Mouse (Mus musculus) intestine, postnatal 0 days (tissue): ENCODE results near the gene Osgep. TPM values are rescaled to one million over a fixed set of nuclear protein-coding genes. Genes with fewer than 3 reads are reported as not detected.
"Not testable (repeated sequence)": the region's sequence is repeated elsewhere in the genome, so short reads cannot be mapped to it uniquely, and the experiment has no call there.

Source experiments
- ATAC-seq: fragments of 200-750 bp; cut with Nextera tagmentation; 2 replicates; pipeline ENCODE4 v1.8.0; 2017; ENCODE audit warnings: mild to moderate bottlenecking, moderate TSS enrichment, moderate library complexity
- H3K27ac ChIP-seq: fragments of 300-500 bp; sonication (generic); 2 replicates; pipeline ENCODE4 v1.5.1; 2014; ENCODE audit warnings: mild to moderate bottlenecking, low read depth, low read length, moderate library complexity
- H3K27me3 ChIP-seq: fragments of 300-500 bp; sonication (generic); replicated peaks from 2 replicates; pipeline ENCODE4 v1.6.1; 2014; ENCODE audit warnings: low read length, mixed read lengths; ENCODE audit not compliant: control insufficient read depth, insufficient read depth
- H3K36me3 ChIP-seq: fragments of 300-500 bp; sonication (generic); 2 replicates; pipeline ENCODE4 v1.6.1; 2014; ENCODE audit warnings: mild to moderate bottlenecking, moderate library complexity; ENCODE audit not compliant: control insufficient read depth, insufficient read depth
- H3K4me1 ChIP-seq: fragments of 300-500 bp; sonication (generic); replicated peaks from 2 replicates; pipeline ENCODE4 v1.6.1; 2014; ENCODE audit warnings: antibody characterized with exemption, low read length, mixed read lengths; ENCODE audit not compliant: control insufficient read depth, insufficient read depth
- H3K4me2 ChIP-seq: fragments of 300-500 bp; sonication (generic); replicated peaks from 2 replicates; pipeline ENCODE4 v1.6.1; 2014; ENCODE audit warnings: low read depth, mild to moderate bottlenecking, moderate library complexity
- H3K4me3 ChIP-seq: fragments of 300-500 bp; sonication (generic); 2 replicates; pipeline ENCODE4 v1.5.1; 2014; ENCODE audit warnings: low read depth, low read length
- H3K9ac ChIP-seq: fragments of 300-500 bp; sonication (generic); 2 replicates; pipeline ENCODE4 v1.6.1; 2014; ENCODE audit warnings: mild to moderate bottlenecking, low read depth, low read length
- H3K9me3 ChIP-seq: fragments of 300-500 bp; sonication (generic); 2 replicates; pipeline ENCODE4 v1.6.1; 2016; ENCODE audit warnings: mixed run types; ENCODE audit not compliant: control insufficient read depth
- CTCF ChIP-seq: sonication (generic); IDR thresholded peaks from 2 replicates; pipeline ENCODE4 v1.5.1; 2016; ENCODE audit warnings: low read depth, mild to moderate bottlenecking, control low read depth, antibody characterized with exemption, moderate library complexity
- WGBS: fragments of 180-500 bp; shearing (Covaris S2); extraction: QIAGEN DNeasy Blood & Tissue Kit; methylation state at CpG from one replicate; pipeline ENCODE4 v1.1.7; 2014; 5-methylcytosine and 5-hydroxymethylcytosine counted together
- polyA plus RNA-seq: library from polyadenylated mRNA; unstranded; fragments of >200 nt; fragmentation: Nextera tagmentation; extraction: Ambion mirVana; gene quantifications from 2 replicates; pipeline ENCODE4 v1.2.1, GENCODE M21; 2015

Gene Osgep
- polyA plus RNA-seq, 1 experiment from 2014 or later, result 56.8 TPM

DNA sequence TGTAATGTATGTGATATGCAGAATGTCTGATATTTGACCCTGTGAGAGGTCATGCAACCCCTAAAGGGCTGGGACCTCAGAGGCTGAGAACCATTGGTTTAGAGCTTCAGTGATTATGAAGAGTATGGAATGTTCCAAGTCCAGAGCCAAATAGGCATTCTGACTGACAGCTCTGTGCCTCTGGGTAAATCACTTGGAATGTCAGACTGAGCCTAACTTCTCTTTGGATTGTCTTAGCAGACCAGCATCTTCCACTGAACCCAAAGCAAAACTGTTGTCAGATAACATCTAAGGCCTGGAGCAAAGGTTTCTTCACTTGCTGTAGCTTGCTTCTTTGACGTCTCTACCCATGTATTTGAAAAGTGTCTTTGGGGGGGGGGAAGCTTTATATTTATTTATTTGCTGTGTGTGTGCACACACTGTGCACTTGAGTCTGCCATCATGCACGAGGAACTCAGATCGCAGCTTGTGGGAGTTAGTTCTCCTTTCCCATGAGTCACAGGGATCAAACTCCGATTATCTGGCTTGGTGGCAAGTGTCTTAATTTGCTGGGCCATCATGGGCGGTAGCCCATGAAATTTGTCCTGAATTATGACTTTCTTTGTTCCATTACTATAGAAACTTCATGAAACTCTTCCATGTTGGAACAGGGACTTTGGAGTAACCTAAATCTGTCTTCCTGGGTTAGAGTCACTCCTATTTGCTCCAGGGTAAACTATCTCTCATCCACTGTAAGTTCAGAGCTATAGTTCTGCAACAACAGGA is 43.7 kb upstream of the Osgep start:
- no peaks in the 10 kb centered on the region for H3K4me1 ChIP-seq
- no peak overlapping the region for H3K4me3 ChIP-seq
- 78% methylated on average over 5 of the region's 5 CpGs for WGBS
- no peak for TF ChIP-seq CTCF
- H3K9ac ChIP-seq, result no peak overlapping the region
- H3K4me2 ChIP-seq, result no peak overlapping the region
- H3K27me3 ChIP-seq, result no peaks in the 10 kb centered on the region
- H3K27ac ChIP-seq, result no peak overlapping the region
- no peaks in the 10 kb centered on the region for H3K9me3 ChIP-seq
- H3K36me3 ChIP-seq, result no peaks in the 10 kb centered on the region
- no peak for ATAC-seq

DNA sequence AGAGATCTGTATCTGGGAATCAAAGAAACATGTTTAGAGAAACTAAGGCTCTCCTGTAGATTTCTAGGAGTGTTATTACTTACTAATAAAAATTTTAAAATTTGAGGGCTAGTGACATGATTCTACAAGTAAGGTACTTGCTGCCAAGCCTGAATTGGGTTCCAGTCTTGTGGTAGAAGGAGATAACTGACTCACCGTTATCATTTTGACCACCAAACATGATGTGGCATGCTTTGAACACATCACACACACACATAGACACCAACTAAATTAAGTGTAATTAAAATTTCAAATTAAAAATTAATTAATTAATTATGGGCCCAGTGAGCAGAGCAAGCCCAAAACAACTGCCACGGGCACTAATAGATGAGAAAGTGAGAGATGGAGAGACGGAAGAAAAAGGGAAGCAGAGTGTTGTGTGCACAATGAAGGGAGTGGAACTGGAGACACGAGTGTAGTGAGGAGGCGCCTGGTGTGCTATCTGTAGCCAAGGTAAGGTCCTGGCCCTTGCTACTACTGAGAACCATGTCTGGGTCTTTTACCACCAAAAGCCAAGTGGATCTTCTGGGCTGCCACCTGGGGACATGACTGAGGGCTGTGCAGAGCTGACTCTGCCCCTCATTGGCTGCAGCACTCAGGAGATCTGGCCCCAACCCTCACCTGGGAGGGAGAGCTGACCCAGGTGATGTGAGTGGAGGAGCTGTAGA is 33.7 kb upstream of the Osgep start:
- ATAC-seq, H3K4me2 ChIP-seq, H3K36me3 ChIP-seq, H3K27me3 ChIP-seq, H3K9me3 ChIP-seq, H3K27ac ChIP-seq, H3K4me3 ChIP-seq, H3K9ac ChIP-seq, H3K4me1 ChIP-seq: not testable (repeated sequence)
- WGBS, result 86% methylated on average over 5 of the region's 5 CpGs

DNA sequence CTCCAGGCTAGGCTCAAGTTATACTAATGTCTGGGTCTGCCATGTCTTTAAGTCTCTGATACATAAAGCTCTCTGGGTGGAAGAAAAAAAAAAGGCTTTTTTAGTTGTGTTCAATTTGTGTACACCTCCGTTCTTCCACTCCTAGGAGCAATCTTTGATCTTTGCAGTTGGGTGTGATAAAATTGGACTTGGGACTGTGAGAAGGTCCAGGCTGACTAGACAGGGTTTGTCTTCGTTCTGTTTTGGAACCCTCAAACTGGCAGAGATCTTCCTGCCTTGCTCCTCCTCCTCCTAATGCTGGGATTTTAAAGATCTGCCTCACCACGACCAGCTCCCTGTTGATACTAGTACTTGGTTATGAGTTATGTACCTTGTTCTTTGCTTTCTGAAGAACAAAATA is 32.5 kb upstream of the Osgep start:
- not testable (repeated sequence) for H3K27me3 ChIP-seq, H3K36me3 ChIP-seq, H3K4me3 ChIP-seq, H3K9ac ChIP-seq, H3K9me3 ChIP-seq, H3K4me1 ChIP-seq
- peak; percentile 56; the same call in 1 of the 2 replicates for ATAC-seq
- 32% methylated on average over 3 of the region's 3 CpGs for WGBS
- Histone ChIP-seq H3K4me2 (peak overlapping the region; percentile 55), H3K27ac (peak overlapping the region; percentile 64; the same call in 1 of the 2 replicates)

DNA sequence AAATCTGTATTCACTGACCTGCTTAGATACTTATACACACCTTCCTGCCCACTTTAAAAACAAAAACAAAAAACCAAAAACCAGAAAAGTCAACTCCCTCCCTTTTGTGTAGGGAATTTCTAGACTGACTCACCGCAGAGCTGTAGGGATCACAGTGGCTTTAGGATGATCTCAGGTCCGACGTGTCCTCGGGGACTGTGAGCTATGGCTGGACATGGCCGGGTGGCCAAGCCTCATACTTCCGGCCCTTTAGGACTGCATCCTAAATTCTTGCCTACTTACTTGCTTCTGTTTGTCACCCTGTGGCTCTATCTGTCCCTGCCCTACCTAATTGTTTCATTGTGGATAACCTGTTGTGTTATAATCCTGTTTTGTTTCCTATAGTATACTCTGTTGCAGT is 32.0 kb upstream of the Osgep start:
- H3K27me3 ChIP-seq, ATAC-seq, H3K9me3 ChIP-seq, H3K4me1 ChIP-seq, H3K36me3 ChIP-seq, H3K9ac ChIP-seq: not testable (repeated sequence)
- peak overlapping the region; percentile 24; the same call in 1 of the 2 replicates for H3K4me3 ChIP-seq
- 72% methylated on average over 6 of the region's 6 CpGs for WGBS
- H3K4me2 ChIP-seq, result peak overlapping the region; percentile 55
- peak overlapping the region; percentile 64; the same call in 1 of the 2 replicates for H3K27ac ChIP-seq

- peak within 1 kb of the TSS; percentile 24 for H3K4me3 ChIP-seq
- not testable (repeated sequence) for H3K4me1 ChIP-seq
- 7% methylated on average over 18 of the region's 19 CpGs for WGBS
Observed at GRCm38 (mm10) chr14:50955942-50956508, 31.3 kb upstream of the Osgep start, which contains the start of gene Pnp2. Gene Pnp2 (plus strand): TSS chr14:50955992.

GRCm38 (mm10) chr14:50955487-50955886 is 30.8 kb upstream of the Osgep start:
- Histone ChIP-seq H3K36me3 (peaks cover 9% of the 10 kb centered on the region; the same call in 1 of the 2 replicates), H3K9me3 (no peaks in the 10 kb centered on the region), H3K27ac (no peak overlapping the region), H3K27me3 (no peaks in the 10 kb centered on the region), H3K9ac (no peak overlapping the region), H3K4me1 (no peaks in the 10 kb centered on the region), H3K4me2 (peak overlapping the region; percentile 55; the same call in 1 of the 2 replicates), H3K4me3 (no peak overlapping the region)
- WGBS, result 85% methylated on average over 10 of the region's 10 CpGs
- TF ChIP-seq CTCF, result no peak
- no peak for ATAC-seq

More at GRCm38 (mm10) chr14:50955942-50956508, 31.3 kb upstream of the Osgep start, which contains the start of gene Pnp2:
- H3K27me3 ChIP-seq, H3K36me3 ChIP-seq, H3K9me3 ChIP-seq: not testable (repeated sequence)
- Histone ChIP-seq H3K9ac (0 out of 2 replicates have a peak within 1 kb of the TSS, but pooled peaks have one; percentile 17), H3K4me2 (peak within 1 kb of the TSS; percentile 55), H3K27ac (peak within 1 kb of the TSS; percentile 64; the same call in 1 of the 2 replicates)
- TF ChIP-seq CTCF, result peak; percentile 52
- peak; percentile 85 for ATAC-seq

DNA sequence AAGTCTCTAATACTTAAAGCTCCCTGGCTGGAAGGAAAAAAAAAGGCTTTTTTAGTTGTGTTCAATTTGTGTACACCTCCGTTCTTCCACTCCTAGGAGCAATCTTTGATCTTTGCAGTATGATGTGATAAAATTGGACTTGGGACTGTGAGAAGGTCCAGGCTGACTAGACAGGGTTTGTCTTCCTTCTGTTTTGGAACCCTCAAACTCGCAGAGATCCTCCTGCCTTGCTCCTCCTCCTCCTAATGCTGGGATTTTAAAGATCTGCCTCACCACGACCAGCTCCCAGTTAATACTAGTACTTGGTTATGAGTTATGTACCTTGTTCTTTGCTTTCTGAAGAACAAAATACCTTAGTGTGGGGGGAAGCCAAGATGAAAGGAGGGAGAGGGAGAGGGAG is 20.8 kb upstream of the Osgep start:
- not testable (repeated sequence) for H3K36me3 ChIP-seq, ATAC-seq, H3K27me3 ChIP-seq, H3K4me1 ChIP-seq, H3K9ac ChIP-seq, H3K9me3 ChIP-seq
- peak overlapping the region; percentile 74 for H3K4me2 ChIP-seq
- 11% methylated on average over 3 of the region's 3 CpGs for WGBS
- H3K4me3 ChIP-seq, result peak overlapping the region; percentile 58
- peak overlapping the region; percentile 90 for H3K27ac ChIP-seq

- H3K36me3 ChIP-seq, H3K27me3 ChIP-seq, H3K4me1 ChIP-seq, ATAC-seq, H3K9me3 ChIP-seq: not testable (repeated sequence)
- Histone ChIP-seq H3K9ac (peak overlapping the region; percentile 49), H3K27ac (peak overlapping the region; percentile 90), H3K4me2 (peak overlapping the region; percentile 74), H3K4me3 (peak overlapping the region; percentile 58)
- WGBS, result 5% methylated on average over 6 of the region's 6 CpGs
Observed at GRCm38 (mm10) chr14:50945081-50945480, 20.4 kb upstream of the Osgep start.
